21 mouse cellular contexts compared by ENCODE assay signal in the genomic region with DNA sequence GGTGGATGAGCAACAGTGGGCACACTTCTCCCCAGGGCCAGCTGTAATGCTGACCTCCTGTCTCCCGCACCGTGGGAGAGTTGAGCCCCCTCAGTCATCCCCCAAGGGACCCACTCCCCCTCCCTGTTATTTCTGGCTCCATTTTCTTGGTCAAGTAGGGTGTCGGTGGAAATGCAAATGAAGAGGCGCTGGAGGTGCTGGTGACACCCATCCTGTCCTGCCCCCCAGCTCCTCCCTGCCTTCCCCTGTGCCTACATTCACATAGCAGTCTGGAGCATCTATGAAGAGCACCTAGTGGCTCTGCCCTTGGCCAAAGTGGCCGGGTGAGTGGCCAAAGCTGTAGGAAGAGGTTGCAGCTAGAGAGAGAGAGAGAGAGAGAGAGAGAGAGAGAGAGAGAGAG. TPM values are rescaled to one million over a fixed set of nuclear protein-coding genes. Genes with fewer than 3 reads are reported as not detected.
"Had no signal": no experiment of that assay in that cellular context is flagged by ENCODE, and none has a peak within 500 bp of the region (broad histone marks: within the 10 kb centered on the region; RNA-seq: fewer than 3 reads in every experiment).

No protein-coding gene starts in this region.

- H3K9me3 ChIP-seq: liver, embryonic 13.5 days; neural tube, embryonic 13.5 days; stomach, embryonic 15.5 days had no signal

- H3K4me1 ChIP-seq: stomach, embryonic 15.5 days had no signal

- H3K4me3 ChIP-seq: layer of hippocampus, adult 2 months; left cerebral cortex, adult 2 months; liver, embryonic 13.5 days; neural tube, embryonic 13.5 days; stomach, embryonic 15.5 days had no signal

- H3K9ac ChIP-seq: liver, embryonic 13.5 days; neural tube, embryonic 13.5 days; stomach, embryonic 15.5 days had no signal

- H3K36me3 ChIP-seq: liver, embryonic 13.5 days; stomach, embryonic 15.5 days had no signal

- ATAC-seq: intestine, embryonic 16.5 days had no signal

- H3K4me2 ChIP-seq: liver, embryonic 13.5 days; midbrain, embryonic 11.5 days; neural tube, embryonic 13.5 days; stomach, embryonic 15.5 days had no signal

- H3K27ac ChIP-seq: kidney, postnatal 0 days; layer of hippocampus, adult 2 months; left cerebral cortex, adult 2 months; liver, embryonic 13.5 days; neural tube, embryonic 13.5 days; stomach, embryonic 15.5 days had no signal

- DNase-seq: kidney, adult 2 months; kidney, postnatal 25 days; layer of hippocampus, adult 9-11 months; layer of hippocampus, postnatal 36 days; liver, embryonic 13.5 days; lung, adult 2 months; lung, postnatal 14 days; midbrain, embryonic 14.5 days; thymus, postnatal 25 days had no signal

RNA-seq across cellular contexts. Expression of gene Tbx21, which starts 18.1 kb away (rescaled TPM):
- total RNA-seq: left cerebral cortex, postnatal 10 days; megakaryocyte progenitor cell, adult 5-6 weeks had no signal
- polyA plus RNA-seq: kidney, embryonic 14.5 days; kidney, postnatal 0 days; limb, embryonic 11.5 days; liver, embryonic 13.5 days; lung, embryonic 16.5 days; stomach, embryonic 15.5 days had no signal
